Mouse (Mus musculus) midbrain, postnatal 0 days (tissue): ENCODE measurements around the gene Scgb1c1. TPM values are rescaled to one million over a fixed set of nuclear protein-coding genes. Genes with fewer than 3 reads are reported as not detected.

Experiments
- ATAC-seq: fragments of 200-750 bp; cut with Nextera tagmentation; 2 replicates; pipeline ENCODE4 v1.8.0; 2017; ENCODE audit warnings: moderate number of reproducible peaks, mild to moderate bottlenecking, moderate TSS enrichment, moderate library complexity; ENCODE audit not compliant: low FRiP score
- DNase-seq: peaks from one replicate; pipeline ENCODE4 v3.0.0-alpha.2; 2015; ENCODE audit warnings: low spot score
- H3K27ac ChIP-seq: fragments of 300-500 bp; sonication (generic); 2 replicates; pipeline ENCODE4 v1.5.1; 2014; ENCODE audit warnings: low read depth, mild to moderate bottlenecking, low read length, mixed read lengths
- H3K27me3 ChIP-seq: fragments of 300-500 bp; sonication (generic); 2 replicates; pipeline ENCODE4 v1.6.1; 2014; ENCODE audit warnings: low read length, control low read depth, mixed read lengths; ENCODE audit not compliant: insufficient read depth
- H3K36me3 ChIP-seq: fragments of 300-500 bp; sonication (generic); 2 replicates; pipeline ENCODE4 v1.6.1; 2014; ENCODE audit warnings: low read length, control low read depth, mixed read lengths; ENCODE audit not compliant: insufficient read depth
- H3K4me1 ChIP-seq: fragments of 300-500 bp; sonication (generic); 2 replicates; pipeline ENCODE4 v1.6.1; 2014; ENCODE audit warnings: mild to moderate bottlenecking, control low read depth, antibody characterized with exemption, low read length, mixed read lengths; ENCODE audit not compliant: insufficient read depth
- H3K4me2 ChIP-seq: fragments of 300-500 bp; sonication (generic); 2 replicates; pipeline ENCODE4 v1.6.1; 2014; ENCODE audit warnings: low read depth, mild to moderate bottlenecking, low read length, mixed read lengths; ENCODE audit not compliant: poor library complexity, severe bottlenecking
- H3K4me3 ChIP-seq: fragments of 300-500 bp; sonication (generic); 2 replicates; pipeline ENCODE4 v1.5.1; 2014; ENCODE audit warnings: low read depth, mild to moderate bottlenecking, low read length, moderate library complexity
- H3K9ac ChIP-seq: fragments of 300-500 bp; sonication (generic); replicated peaks from 2 replicates; pipeline ENCODE4 v1.6.1; 2014; ENCODE audit warnings: mild to moderate bottlenecking, low read length, moderate library complexity, mixed read lengths; ENCODE audit not compliant: poor library complexity, severe bottlenecking
- H3K9me3 ChIP-seq: fragments of 300-500 bp; sonication (generic); 2 replicates; pipeline ENCODE4 v1.6.1; 2016; ENCODE audit warnings: low read length, control low read depth
- CTCF ChIP-seq: IDR thresholded peaks from 2 replicates; pipeline ENCODE4 v1.5.1; 2016; ENCODE audit warnings: antibody characterized with exemption, mild to moderate bottlenecking
- WGBS: fragments of 180-500 bp; shearing (Covaris S2); extraction: QIAGEN DNeasy Blood & Tissue Kit; methylation state at CpG from one replicate; pipeline ENCODE4 v1.1.7; 2014; 5-methylcytosine and 5-hydroxymethylcytosine counted together
- polyA plus RNA-seq: library from polyadenylated mRNA; unstranded; fragments of >200 nt; fragmentation: Nextera tagmentation; extraction: Ambion mirVana; gene quantifications from 2 replicates; pipeline ENCODE4 v1.2.1, GENCODE M21; 2015
- total RNA-seq: library from RNA; depleted of rRNA; stranded (reverse); fragments of >200 nt; gene quantifications from 2 replicates; pipeline ENCODE4 v1.2.3, GENCODE M21; 2014

The Scgb1c1 gene
- total and polyA plus RNA-seq, 2 experiments from 2014 or later: not detected

- 88% methylated on average over 9 of the region's 9 CpGs for WGBS
- ATAC-seq: no peak
- DNase-seq: no peak
These were observed 8.9 kb upstream of the Scgb1c1 start for GRCm38 (mm10) chr7:140836243-140837115.

GRCm38 (mm10) chr7:140839556-140839955 is 5.8 kb upstream of the Scgb1c1 start:
- Histone ChIP-seq H3K4me1 (no peaks in the 10 kb centered on the region), H3K4me3 (no peak overlapping the region), H3K4me2 (no peak overlapping the region), H3K9ac (no peak overlapping the region), H3K9me3 (no peaks in the 10 kb centered on the region), H3K36me3 (no peaks in the 10 kb centered on the region), H3K27ac (no peak overlapping the region), H3K27me3 (0 out of 2 replicates have a peak, but pooled peaks cover 6% of the 10 kb centered on the region)
- WGBS: 65% methylated on average over 5 of the region's 5 CpGs
- no peak for ATAC-seq
- TF ChIP-seq CTCF: no peak
- DNase-seq: no peak

More at GRCm38 (mm10) chr7:140836243-140837115, 8.9 kb upstream of the Scgb1c1 start:
- Histone ChIP-seq H3K4me2 (no peak overlapping the region), H3K9ac (no peak overlapping the region), H3K4me1 (no peaks in the 10 kb centered on the region), H3K4me3 (no peak overlapping the region), H3K27me3 (no peaks in the 10 kb centered on the region), H3K36me3 (no peaks in the 10 kb centered on the region), H3K9me3 (no peaks in the 10 kb centered on the region), H3K27ac (no peak overlapping the region)
- TF ChIP-seq CTCF: no peak

DNA sequence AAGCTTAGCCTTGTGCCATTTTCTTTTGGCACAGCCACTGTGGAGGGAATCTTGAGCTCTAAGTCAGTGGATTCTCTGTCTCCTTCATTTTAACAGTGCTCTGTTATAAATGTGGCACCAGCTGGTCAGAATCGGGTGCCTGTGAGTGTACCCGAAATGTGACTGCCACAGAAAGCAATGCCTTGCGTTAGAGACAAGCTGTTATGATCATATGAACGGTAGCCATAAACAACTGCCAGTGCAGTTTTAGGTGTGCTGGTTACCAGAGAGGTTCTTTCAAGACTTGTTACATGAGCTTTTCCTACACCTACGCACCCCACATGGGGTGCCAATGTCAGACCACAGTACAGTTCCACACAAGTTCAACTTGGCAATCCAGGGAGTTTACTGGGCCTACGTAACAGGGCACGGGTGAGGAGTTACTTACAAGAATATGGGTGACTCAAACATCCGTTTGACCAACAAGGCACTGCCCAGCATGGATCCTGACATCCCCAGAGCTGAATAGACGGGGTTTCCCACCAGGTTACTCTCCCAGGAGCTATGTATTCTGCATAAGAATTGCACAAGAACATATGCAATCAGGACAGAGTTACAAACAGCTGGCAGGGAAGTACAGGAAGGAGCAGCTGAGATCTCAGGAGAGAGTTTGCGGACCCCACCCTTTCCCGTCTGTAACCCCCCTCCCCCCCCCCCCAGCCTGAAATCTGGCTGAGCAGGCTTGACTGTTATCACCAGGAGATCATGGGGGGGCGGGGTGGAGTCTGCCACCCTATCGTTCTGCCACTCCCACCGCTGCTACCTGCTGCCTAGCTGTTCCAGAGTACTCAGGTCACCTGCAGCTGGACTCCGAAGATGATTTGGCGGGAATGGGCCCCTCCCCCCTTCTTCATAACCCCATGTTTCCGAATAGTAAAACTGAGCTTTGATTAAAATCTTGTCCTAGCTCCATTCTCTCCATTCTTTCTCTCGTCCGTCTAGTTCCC is 4.3 kb upstream of the Scgb1c1 start:
- TF ChIP-seq CTCF: no peak
- 0 out of 2 replicates have a peak, but pooled peaks cover 6% of the 10 kb centered on the region for H3K27me3 ChIP-seq
- WGBS: 40% methylated on average over 19 of the region's 19 CpGs
- no peaks in the 10 kb centered on the region for H3K9me3 ChIP-seq
- H3K4me2 ChIP-seq: no peak overlapping the region
- H3K9ac ChIP-seq: no peak overlapping the region
- DNase-seq (no peak), ATAC-seq (no peak)
- H3K4me1 ChIP-seq: no peaks in the 10 kb centered on the region
- no peak overlapping the region for H3K27ac ChIP-seq
- H3K4me3 ChIP-seq: no peak overlapping the region
- H3K36me3 ChIP-seq: no peaks in the 10 kb centered on the region

DNA sequence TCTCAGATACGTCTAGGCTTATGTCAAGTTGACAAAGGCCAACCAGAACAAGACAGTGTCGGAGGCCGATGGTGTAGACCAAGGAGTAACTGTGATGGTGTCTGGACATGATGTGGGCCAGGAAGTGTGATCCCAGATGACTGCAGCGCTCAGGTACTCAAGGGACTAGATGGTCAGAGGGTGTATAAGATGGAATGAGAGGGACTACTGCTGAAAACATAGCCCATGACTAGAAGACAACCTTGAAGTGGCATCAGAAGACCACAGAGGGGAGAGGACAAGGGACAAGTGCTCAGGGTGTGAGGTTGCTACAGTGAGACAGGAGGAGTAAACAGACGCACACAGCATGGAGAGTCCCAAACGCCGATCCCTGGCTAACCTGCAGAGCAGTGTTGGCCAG is 1.5 kb upstream of the Scgb1c1 start:
- DNase-seq: no peak
- TF ChIP-seq CTCF: no peak
- Histone ChIP-seq H3K9me3 (no peaks in the 10 kb centered on the region), H3K4me2 (no peak overlapping the region), H3K27me3 (0 out of 2 replicates have a peak, but pooled peaks cover 6% of the 10 kb centered on the region), H3K4me1 (no peaks in the 10 kb centered on the region), H3K9ac (no peak overlapping the region), H3K27ac (no peak overlapping the region), H3K4me3 (no peak overlapping the region), H3K36me3 (no peaks in the 10 kb centered on the region)
- WGBS: 80% methylated on average over 7 of the region's 7 CpGs
- no peak for ATAC-seq

DNA sequence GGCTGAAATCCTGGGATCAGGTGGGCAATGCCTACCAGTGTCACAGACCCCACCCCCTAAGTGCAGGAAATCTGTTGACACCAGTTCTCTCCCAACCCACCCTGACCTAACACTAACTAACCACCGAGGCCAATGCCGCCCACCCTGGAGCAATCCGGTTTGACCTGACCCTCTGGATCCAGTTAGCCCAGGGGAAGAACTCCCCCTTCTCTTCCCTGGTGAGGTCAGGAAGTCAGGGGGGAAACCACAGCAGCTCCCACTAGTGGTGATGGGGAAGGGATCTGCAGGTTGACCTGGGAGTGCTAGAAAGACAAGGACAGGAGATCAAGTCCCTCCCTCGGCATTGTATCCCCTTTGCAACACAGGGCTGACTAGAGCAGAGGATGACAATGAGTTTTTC is 336 bp downstream of the Scgb1c1 start:
- peak; percentile 26 for TF ChIP-seq CTCF
- no peaks in the 10 kb centered on the region for H3K9me3 ChIP-seq
- H3K27ac ChIP-seq: no peak overlapping the region
- 54% methylated on average over 4 of the region's 4 CpGs for WGBS
- H3K4me1 ChIP-seq: no peaks in the 10 kb centered on the region
- no peak overlapping the region for H3K4me3 ChIP-seq
- H3K36me3 ChIP-seq: no peaks in the 10 kb centered on the region
- H3K4me2 ChIP-seq: no peak overlapping the region
- ATAC-seq (no peak), DNase-seq (no peak)
- H3K9ac ChIP-seq: no peak overlapping the region
- 0 out of 2 replicates have a peak, but pooled peaks cover 6% of the 10 kb centered on the region for H3K27me3 ChIP-seq
